Mouse (Mus musculus) common myeloid progenitor, adult 5-6 weeks (primary cell): ENCODE measurements around the gene Ddx46. TPM values are rescaled to one million over a fixed set of nuclear protein-coding genes. Genes with fewer than 3 reads are reported as not detected.
"Not testable (repeated sequence)": the region's sequence is repeated elsewhere in the genome, so short reads cannot be mapped to it uniquely, and the experiment has no call there.

ENCODE experiments used
- ATAC-seq: replicated peaks from 2 replicates; pipeline ENCODE4 v1.8.0; 2016; ENCODE audit warnings: low read depth, mild to moderate bottlenecking, moderate TSS enrichment, inconsistent platforms; ENCODE audit not compliant: poor library complexity, severe bottlenecking
- total RNA-seq: library from RNA; stranded (forward); fragments of 200-1000, 187-1606 nt; gene quantifications from 2 replicates; pipeline ENCODE4 v1.2.3, GENCODE M21; 2017

The Ddx46 gene
- total RNA-seq, result 120 and 155 TPM in 2 replicates

GRCm38 (mm10) chr13:55634639-55635127 is at the start of gene Ddx46:
Gene Ddx46, plus strand, starts transcription at chr13:55635027.
- peak; percentile 99 for ATAC-seq

GRCm38 (mm10) chr13:55591961-55592490 is 42.8 kb upstream of the Ddx46 start:
- ATAC-seq, result no peak

GRCm38 (mm10) chr13:55592512-55593253 is 42.1 kb upstream of the Ddx46 start:
- peak; percentile 99 for ATAC-seq

GRCm38 (mm10) chr13:55593254-55593747 is 41.5 kb upstream of the Ddx46 start:
- ATAC-seq, result 0 out of 2 replicates have a peak, but pooled peaks have one; percentile 11

- ATAC-seq, result no peak
Measured at GRCm38 (mm10) chr13:55595375-55595774, 39.5 kb upstream of the Ddx46 start.

GRCm38 (mm10) chr13:55596802-55597201 is 38.0 kb upstream of the Ddx46 start:
- ATAC-seq, result no peak

- ATAC-seq, result peak; percentile 68
Measured at GRCm38 (mm10) chr13:55599566-55600540, 35.0 kb upstream of the Ddx46 start, which contains the start of gene B4galt7. Gene B4galt7, plus strand, starts transcription at chr13:55599896.

- ATAC-seq, result peak; percentile 85
Measured at GRCm38 (mm10) chr13:55600657-55601056, 34.2 kb upstream of the Ddx46 start.

- peak; percentile 46 for ATAC-seq
Measured at GRCm38 (mm10) chr13:55601611-55602010, 33.2 kb upstream of the Ddx46 start.

- ATAC-seq, result no peak
Measured at GRCm38 (mm10) chr13:55604606-55605005, 30.2 kb upstream of the Ddx46 start.

GRCm38 (mm10) chr13:55606899-55607623 is 27.8 kb upstream of the Ddx46 start:
- no peak for ATAC-seq

GRCm38 (mm10) chr13:55607624-55608006 is 27.2 kb upstream of the Ddx46 start:
- no peak for ATAC-seq

GRCm38 (mm10) chr13:55611996-55612395 is 22.8 kb upstream of the Ddx46 start:
- no peak for ATAC-seq

- ATAC-seq, result no peak
Measured at GRCm38 (mm10) chr13:55613471-55613870, 21.4 kb upstream of the Ddx46 start.

GRCm38 (mm10) chr13:55619328-55619727 is 15.5 kb upstream of the Ddx46 start:
- no peak for ATAC-seq

GRCm38 (mm10) chr13:55620275-55620674 is 14.6 kb upstream of the Ddx46 start:
- ATAC-seq, result no peak

- not testable (repeated sequence) for ATAC-seq
Measured at GRCm38 (mm10) chr13:55622156-55622648, 12.6 kb upstream of the Ddx46 start.

- peak; percentile 96 for ATAC-seq
Measured at GRCm38 (mm10) chr13:55622649-55623541, 11.9 kb upstream of the Ddx46 start, which contains the start of gene Caml. Gene Caml, plus strand, starts transcription at chr13:55623005.
